Mouse (Mus musculus) forebrain, embryonic 14.5 days (tissue): ENCODE data around the gene Notch1. TPM values are rescaled to one million over a fixed set of nuclear protein-coding genes. Genes with fewer than 3 reads are reported as not detected.

Source experiments
- ATAC-seq: fragments of 200-750 bp; cut with Nextera tagmentation; 2 replicates; pipeline ENCODE4 v1.8.0; 2017; ENCODE audit warnings: mild to moderate bottlenecking, moderate library complexity
- DNase-seq: peaks from one replicate; pipeline ENCODE4 v3.0.0-alpha.2; 2015; ENCODE audit warnings: low spot score
- H3K27ac ChIP-seq: fragments of 300-500 bp; sonication (generic); 2 replicates; pipeline ENCODE4 v1.5.1; 2014; ENCODE audit warnings: low read depth, mild to moderate bottlenecking, control low read depth, low read length, moderate library complexity
- H3K27me3 ChIP-seq: fragments of 300-500 bp; sonication (generic); replicated peaks from 2 replicates; pipeline ENCODE4 v1.6.1; 2014; ENCODE audit warnings: low read length, control low read depth, mixed read lengths; ENCODE audit not compliant: control insufficient read depth, insufficient read depth
- H3K36me3 ChIP-seq: fragments of 300-500 bp; sonication (generic); 2 replicates; pipeline ENCODE4 v1.6.1; 2014; ENCODE audit warnings: low read length, control low read depth; ENCODE audit not compliant: control insufficient read depth, insufficient read depth
- H3K4me1 ChIP-seq: fragments of 300-500 bp; sonication (generic); 2 replicates; pipeline ENCODE4 v1.6.1; 2014; ENCODE audit warnings: antibody characterized with exemption, low read length, control low read depth; ENCODE audit not compliant: control insufficient read depth, insufficient read depth
- H3K4me2 ChIP-seq: fragments of 300-500 bp; sonication (generic); 2 replicates; pipeline ENCODE4 v1.6.1; 2014; ENCODE audit warnings: mild to moderate bottlenecking, control low read depth, low read length
- H3K4me3 ChIP-seq: fragments of 300-500 bp; sonication (generic); 2 replicates; pipeline ENCODE4 v1.5.1; 2014; ENCODE audit warnings: low read depth, low read length, control low read depth
- H3K9ac ChIP-seq: fragments of 300-500 bp; sonication (generic); 2 replicates; pipeline ENCODE4 v1.6.1; 2014; ENCODE audit warnings: mild to moderate bottlenecking, low read length, control low read depth, moderate library complexity
- H3K9me3 ChIP-seq: fragments of 300-500 bp; sonication (generic); replicated peaks from 2 replicates; pipeline ENCODE4 v1.6.1; 2016; ENCODE audit warnings: low read length, control low read depth, mixed read lengths; ENCODE audit not compliant: control insufficient read depth
- WGBS: fragments of 180-500 bp; shearing (Covaris S2); extraction: QIAGEN DNeasy Blood & Tissue Kit; methylation state at CpG from one replicate; pipeline ENCODE4 v1.1.7; 2014; 5-methylcytosine and 5-hydroxymethylcytosine counted together
- polyA plus RNA-seq: library from polyadenylated mRNA; unstranded; fragments of >200 nt; fragmentation: Nextera tagmentation; extraction: Ambion mirVana; gene quantifications from 2 replicates; pipeline ENCODE4 v1.2.1, GENCODE M21; 2014

The Notch1 gene
- polyA plus RNA-seq, 1 experiment from 2014 or later = 32.3 TPM

GRCm38 (mm10) chr2:26506746-26507280 lies 9.7 kb downstream of the Notch1 start:
- H3K9me3 ChIP-seq = no peaks in the 10 kb centered on the region
- H3K27ac ChIP-seq = peak overlapping the region; percentile 58
- H3K4me3 ChIP-seq = no peak overlapping the region
- H3K4me2 ChIP-seq = no peak overlapping the region
- no peaks in the 10 kb centered on the region for H3K27me3 ChIP-seq
- 82% methylated on average over 3 of the region's 3 CpGs for WGBS
- ATAC-seq (no peak), DNase-seq (no peak)
- H3K36me3 ChIP-seq = no peaks in the 10 kb centered on the region
- peaks cover 17% of the 10 kb centered on the region for H3K4me1 ChIP-seq
- H3K9ac ChIP-seq = no peak overlapping the region

GRCm38 (mm10) chr2:26504772-26505480 lies 11.5 kb downstream of the Notch1 start:
- no peaks in the 10 kb centered on the region for H3K9me3 ChIP-seq
- no peaks in the 10 kb centered on the region for H3K36me3 ChIP-seq
- H3K27ac ChIP-seq = no peak overlapping the region
- ATAC-seq = no peak
- no peak for DNase-seq
- H3K4me3 ChIP-seq = no peak overlapping the region
- peaks cover 31% of the 10 kb centered on the region for H3K4me1 ChIP-seq
- H3K4me2 ChIP-seq = peak overlapping the region; percentile 80; the same call in 1 of the 2 replicates
- WGBS = 65% methylated on average over 9 of the region's 9 CpGs
- H3K27me3 ChIP-seq = no peaks in the 10 kb centered on the region
- no peak overlapping the region for H3K9ac ChIP-seq

- H3K4me3 ChIP-seq = peak overlapping the region; percentile 73
- H3K27me3 ChIP-seq = no peaks in the 10 kb centered on the region
- peaks cover 41% of the 10 kb centered on the region for H3K4me1 ChIP-seq
- 2% methylated on average over 45 of the region's 59 CpGs for WGBS
- H3K9ac ChIP-seq = peak overlapping the region; percentile 91
- DNase-seq (peak; percentile 87), ATAC-seq (peak; percentile 43)
- H3K27ac ChIP-seq = peak overlapping the region; percentile 95
- H3K4me2 ChIP-seq = peak overlapping the region; percentile 80
- H3K9me3 ChIP-seq = no peaks in the 10 kb centered on the region
- no peaks in the 10 kb centered on the region for H3K36me3 ChIP-seq
These were observed 12.5 kb downstream of the Notch1 start for GRCm38 (mm10) chr2:26503661-26504575.

GRCm38 (mm10) chr2:26502863-26503631 lies 13.4 kb downstream of the Notch1 start:
- Histone ChIP-seq H3K9ac (peak overlapping the region; percentile 91), H3K27ac (peak overlapping the region; percentile 95), H3K4me1 (peaks cover 50% of the 10 kb centered on the region), H3K4me3 (peak overlapping the region; percentile 73), H3K4me2 (peak overlapping the region; percentile 80), H3K9me3 (no peaks in the 10 kb centered on the region), H3K27me3 (no peaks in the 10 kb centered on the region), H3K36me3 (no peaks in the 10 kb centered on the region; the same call in 1 of the 2 replicates)
- under 1% methylated on average over 57 of the region's 57 CpGs for WGBS
- DNase-seq (peak; percentile 46), ATAC-seq (no peak)

- no peaks in the 10 kb centered on the region for H3K9me3 ChIP-seq
- peak; percentile 33 for ATAC-seq
- peaks cover 55% of the 10 kb centered on the region for H3K4me1 ChIP-seq
- peak overlapping the region; percentile 80 for H3K4me2 ChIP-seq
- WGBS = under 1% methylated on average over 33 of the region's 33 CpGs
- H3K27ac ChIP-seq = peak overlapping the region; percentile 95
- no peaks in the 10 kb centered on the region for H3K27me3 ChIP-seq
- H3K4me3 ChIP-seq = peak overlapping the region; percentile 73
- no peaks in the 10 kb centered on the region; the same call in 1 of the 2 replicates for H3K36me3 ChIP-seq
- DNase-seq = peak; percentile 89
- peak overlapping the region; percentile 91 for H3K9ac ChIP-seq
These were observed 14.1 kb downstream of the Notch1 start for GRCm38 (mm10) chr2:26502299-26502862.

- ATAC-seq (peak; percentile 37), DNase-seq (peak; percentile 91)
- WGBS = 0% methylated on average over 15 of the region's 15 CpGs
These were observed 14.8 kb downstream of the Notch1 start for GRCm38 (mm10) chr2:26501651-26502141.

GRCm38 (mm10) chr2:26500599-26501370 lies 15.7 kb downstream of the Notch1 start:
- ATAC-seq (peak; percentile 84), DNase-seq (peak; percentile 97)
- Histone ChIP-seq H3K27ac (peak overlapping the region; percentile 95), H3K4me1 (peaks cover 63% of the 10 kb centered on the region), H3K36me3 (peaks cover 3% of the 10 kb centered on the region; the same call in 1 of the 2 replicates), H3K4me3 (peak overlapping the region; percentile 73), H3K4me2 (peak overlapping the region; percentile 80), H3K9me3 (no peaks in the 10 kb centered on the region), H3K9ac (peak overlapping the region; percentile 91), H3K27me3 (no peaks in the 10 kb centered on the region)
- WGBS = 0% methylated on average over 14 of the region's 14 CpGs

More at GRCm38 (mm10) chr2:26501651-26502141, 14.8 kb downstream of the Notch1 start:
- peaks cover 55% of the 10 kb centered on the region for H3K4me1 ChIP-seq
- H3K4me3 ChIP-seq = peak overlapping the region; percentile 73
- H3K9ac ChIP-seq = peak overlapping the region; percentile 91
- H3K9me3 ChIP-seq = no peaks in the 10 kb centered on the region
- peaks cover 3% of the 10 kb centered on the region; the same call in 1 of the 2 replicates for H3K36me3 ChIP-seq
- no peaks in the 10 kb centered on the region for H3K27me3 ChIP-seq
- peak overlapping the region; percentile 95 for H3K27ac ChIP-seq
- peak overlapping the region; percentile 80 for H3K4me2 ChIP-seq
